Mouse (Mus musculus) heart, embryonic 16.5 days (tissue): Measurements from ENCODE around the gene Hoxd13. TPM values are rescaled to one million over a fixed set of nuclear protein-coding genes. Genes with fewer than 3 reads are reported as not detected.
A peak's percentile ranks its signal among the peaks of the same experiment; 100 is the strongest.

Experiments used
- ATAC-seq: fragments of 200-750 bp; cut with Nextera tagmentation; replicated peaks from 2 replicates; pipeline ENCODE4 v1.8.0; 2017; ENCODE audit warnings: moderate number of reproducible peaks; ENCODE audit not compliant: insufficient read depth, low FRiP score; ENCODE audit errors: extremely low read depth
- H3K27ac ChIP-seq: fragments of 300-500 bp; sonication (generic); 2 replicates; pipeline ENCODE4 v1.5.1; 2014; ENCODE audit warnings: mild to moderate bottlenecking, low read length, control low read depth, moderate library complexity
- H3K27me3 ChIP-seq: fragments of 300-500 bp; sonication (generic); 2 replicates; pipeline ENCODE4 v1.6.1; 2014; ENCODE audit warnings: low read length, mixed read lengths; ENCODE audit not compliant: control insufficient read depth, insufficient read depth
- H3K36me3 ChIP-seq: fragments of 300-500 bp; sonication (generic); 2 replicates; pipeline ENCODE4 v1.6.1; 2014; ENCODE audit not compliant: control insufficient read depth, insufficient read depth
- H3K4me1 ChIP-seq: fragments of 300-500 bp; sonication (generic); 2 replicates; pipeline ENCODE4 v1.6.1; 2014; ENCODE audit warnings: low read length, mixed read lengths; ENCODE audit not compliant: control insufficient read depth, insufficient read depth
- H3K4me2 ChIP-seq: fragments of 300-500 bp; sonication (generic); 2 replicates; pipeline ENCODE4 v1.6.1; 2014; ENCODE audit warnings: low read depth, mild to moderate bottlenecking, control low read depth, low read length
- H3K4me3 ChIP-seq: fragments of 300-500 bp; sonication (generic); 2 replicates; pipeline ENCODE4 v1.5.1; 2014; ENCODE audit warnings: mild to moderate bottlenecking, control low read depth, low read length
- H3K9ac ChIP-seq: fragments of 300-500 bp; sonication (generic); 2 replicates; pipeline ENCODE4 v1.6.1; 2014; ENCODE audit warnings: low read length, control low read depth
- H3K9me3 ChIP-seq: fragments of 300-500 bp; sonication (generic); replicated peaks from 2 replicates; pipeline ENCODE4 v1.6.1; 2016; ENCODE audit warnings: low read length; ENCODE audit not compliant: control insufficient read depth
- WGBS: fragments of 180-500 bp; shearing (Covaris S2); extraction: QIAGEN DNeasy Blood & Tissue Kit; methylation state at CpG from one replicate; pipeline ENCODE4 v1.1.7; 2014; 5-methylcytosine and 5-hydroxymethylcytosine counted together
- polyA plus RNA-seq: library from polyadenylated mRNA; unstranded; fragments of >200 nt; fragmentation: Nextera tagmentation; extraction: Ambion mirVana; gene quantifications from 2 replicates; pipeline ENCODE4 v1.2.1, GENCODE M21; 2015

Hoxd13 gene
- polyA plus RNA-seq, 1 experiment from 2014 or later = not detected

- H3K4me2 ChIP-seq = no peak overlapping the region
- H3K9me3 ChIP-seq = no peaks in the 10 kb centered on the region
- H3K27me3 ChIP-seq = peaks cover 94% of the 10 kb centered on the region
- no peak overlapping the region for H3K4me3 ChIP-seq
- peaks cover 10% of the 10 kb centered on the region; the same call in 1 of the 2 replicates for H3K4me1 ChIP-seq
- H3K9ac ChIP-seq = no peak overlapping the region
- no peaks in the 10 kb centered on the region for H3K36me3 ChIP-seq
- H3K27ac ChIP-seq = no peak overlapping the region
- no peak for ATAC-seq
- WGBS = 20% methylated on average over 4 of the region's 4 CpGs
Observed at GRCm38 (mm10) chr2:74708676-74709075, 40.6 kb downstream of the Hoxd13 start.

GRCm38 (mm10) chr2:74709465-74710419, 41.6 kb downstream of the Hoxd13 start:
- Histone ChIP-seq H3K4me1 (peaks cover 10% of the 10 kb centered on the region; the same call in 1 of the 2 replicates), H3K4me2 (no peak overlapping the region), H3K27ac (no peak overlapping the region), H3K27me3 (peaks cover 94% of the 10 kb centered on the region), H3K9ac (no peak overlapping the region), H3K4me3 (no peak overlapping the region), H3K36me3 (no peaks in the 10 kb centered on the region), H3K9me3 (no peaks in the 10 kb centered on the region)
- WGBS = 8% methylated on average over 5 of the region's 5 CpGs
- no peak for ATAC-seq

GRCm38 (mm10) chr2:74710929-74711543, 42.9 kb downstream of the Hoxd13 start:
- WGBS = 2% methylated on average over 16 of the region's 16 CpGs
- H3K9me3 ChIP-seq = no peaks in the 10 kb centered on the region
- no peak overlapping the region for H3K9ac ChIP-seq
- H3K27ac ChIP-seq = no peak overlapping the region
- H3K27me3 ChIP-seq = peaks cover 92% of the 10 kb centered on the region
- no peak overlapping the region for H3K4me3 ChIP-seq
- H3K4me2 ChIP-seq = no peak overlapping the region
- no peaks in the 10 kb centered on the region for H3K36me3 ChIP-seq
- H3K4me1 ChIP-seq = peaks cover 7% of the 10 kb centered on the region; the same call in 1 of the 2 replicates
- ATAC-seq = no peak

- peak within 1 kb of the TSS; percentile 17; the same call in 1 of the 2 replicates for H3K9ac ChIP-seq
Observed at GRCm38 (mm10) chr2:74711721-74712621, 43.9 kb downstream of the Hoxd13 start, which contains the start of the genes Hoxd3 and Hoxd4. TSS of gene Hoxd3 (plus strand) at chr2:74711927. TSS of gene Hoxd4 (plus strand) at chr2:74711929.

GRCm38 (mm10) chr2:74713239-74714150, 45.4 kb downstream of the Hoxd13 start:
- Histone ChIP-seq H3K9me3 (no peaks in the 10 kb centered on the region), H3K27ac (no peak overlapping the region), H3K27me3 (peaks cover 91% of the 10 kb centered on the region), H3K4me1 (peaks cover 7% of the 10 kb centered on the region; the same call in 1 of the 2 replicates), H3K4me2 (no peak overlapping the region), H3K4me3 (no peak overlapping the region; the same call in 1 of the 2 replicates), H3K36me3 (no peaks in the 10 kb centered on the region), H3K9ac (no peak overlapping the region)
- ATAC-seq = no peak
- 10% methylated on average over 19 of the region's 19 CpGs for WGBS

More at GRCm38 (mm10) chr2:74711721-74712621, 43.9 kb downstream of the Hoxd13 start, which contains the start of the genes Hoxd3 and Hoxd4:
- Histone ChIP-seq H3K36me3 (no peaks in the 10 kb centered on the region), H3K4me2 (peak within 1 kb of the TSS; percentile 67), H3K27me3 (peaks cover 92% of the 10 kb centered on the region), H3K4me3 (peak within 1 kb of the TSS; percentile 50), H3K4me1 (peaks cover 7% of the 10 kb centered on the region; the same call in 1 of the 2 replicates), H3K9me3 (no peaks in the 10 kb centered on the region), H3K27ac (no peak within 1 kb of the TSS)
- ATAC-seq = no peak
- WGBS = 1% methylated on average over 64 of the region's 65 CpGs

GRCm38 (mm10) chr2:74714156-74714789, 46.2 kb downstream of the Hoxd13 start:
- Histone ChIP-seq H3K27me3 (peaks cover 91% of the 10 kb centered on the region), H3K4me1 (peaks cover 7% of the 10 kb centered on the region; the same call in 1 of the 2 replicates), H3K36me3 (no peaks in the 10 kb centered on the region), H3K9ac (no peak overlapping the region), H3K4me2 (no peak overlapping the region), H3K27ac (no peak overlapping the region), H3K9me3 (no peaks in the 10 kb centered on the region), H3K4me3 (no peak overlapping the region; the same call in 1 of the 2 replicates)
- no peak for ATAC-seq
- 11% methylated on average over 18 of the region's 18 CpGs for WGBS

GRCm38 (mm10) chr2:74714881-74715280, 46.8 kb downstream of the Hoxd13 start:
- no peak overlapping the region for H3K4me3 ChIP-seq
- no peaks in the 10 kb centered on the region for H3K36me3 ChIP-seq
- peaks cover 90% of the 10 kb centered on the region for H3K27me3 ChIP-seq
- no peak overlapping the region for H3K9ac ChIP-seq
- peaks cover 7% of the 10 kb centered on the region; the same call in 1 of the 2 replicates for H3K4me1 ChIP-seq
- whole genome bisulfite sequencing = under 1% methylated on average over 14 of the region's 14 CpGs
- H3K9me3 ChIP-seq = no peaks in the 10 kb centered on the region
- ATAC-seq = no peak
- no peak overlapping the region for H3K4me2 ChIP-seq
- H3K27ac ChIP-seq = no peak overlapping the region
